Mouse (Mus musculus) C2C12 (cell line): ENCODE data around the gene Ncam2.

Experiments used
- MYOG ChIP-seq: IDR thresholded peaks from one replicate; pipeline ENCODE4 v1.6.1; 2011; ENCODE audit not compliant: control insufficient read depth, insufficient read length; ENCODE audit errors: extremely low read depth
- USF1 ChIP-seq: IDR thresholded peaks from one replicate; pipeline ENCODE4 v1.6.1; 2011; ENCODE audit warnings: low read depth, mild to moderate bottlenecking, control low read depth, moderate library complexity

- TF ChIP-seq MYOG (no peak), USF1 (no peak)
Measured at GRCm38 (mm10) chr16:81450851-81451250, 250.4 kb downstream of the Ncam2 start.
